Mouse (Mus musculus): ENCODE results near the gene Ppp2r5d.

Ppp2r5d gene

DNA sequence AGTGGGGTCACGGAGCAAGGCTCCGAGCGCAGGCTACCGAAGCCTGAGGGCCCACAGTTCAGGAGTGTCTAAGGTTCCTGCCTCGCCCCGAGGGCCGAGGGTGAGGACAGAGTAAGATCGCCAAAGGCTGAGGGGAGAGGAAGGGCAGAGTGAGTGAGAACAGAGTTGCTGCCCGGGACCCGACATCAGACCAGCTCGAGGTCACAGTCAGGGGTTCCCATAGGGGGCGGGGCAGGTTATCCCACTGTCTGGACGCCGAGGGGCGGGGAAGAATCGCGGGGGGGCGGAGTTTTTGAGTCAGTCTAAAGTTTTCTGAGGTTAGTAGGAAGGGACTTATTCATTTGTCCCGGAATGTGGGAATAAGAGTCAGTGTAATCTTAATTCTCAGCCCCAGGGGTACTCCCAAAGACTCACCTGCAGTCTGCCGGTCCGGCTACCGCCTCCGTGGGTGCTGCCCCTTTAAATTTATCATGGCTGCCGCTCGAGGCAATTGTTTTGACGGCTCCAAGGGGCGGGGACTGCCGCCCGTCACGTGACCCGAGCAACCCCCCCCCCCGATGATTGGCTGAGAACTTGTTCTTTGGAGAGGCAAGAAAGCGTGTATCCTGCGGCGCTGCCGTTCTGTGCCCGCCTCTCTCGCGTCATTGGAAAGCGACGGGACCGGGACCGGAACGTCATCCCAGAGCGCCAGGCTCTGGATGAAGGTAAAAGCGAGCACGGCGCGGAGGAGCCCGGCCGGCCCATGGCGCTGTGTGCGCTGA lies 59.2 kb downstream of the Ppp2r5d start, which contains the start of the genes Klc4 and Mrpl2:
Gene Klc4 (minus strand): TSS at position 462 of the 761 bp plus-strand sequence.
Gene Mrpl2 (plus strand): TSS at position 669 of the 761 bp plus-strand sequence.
- DNase-seq (ENCODE audit: low spot score in 2 of 2) = peak; percentile 97 to 99

DNA sequence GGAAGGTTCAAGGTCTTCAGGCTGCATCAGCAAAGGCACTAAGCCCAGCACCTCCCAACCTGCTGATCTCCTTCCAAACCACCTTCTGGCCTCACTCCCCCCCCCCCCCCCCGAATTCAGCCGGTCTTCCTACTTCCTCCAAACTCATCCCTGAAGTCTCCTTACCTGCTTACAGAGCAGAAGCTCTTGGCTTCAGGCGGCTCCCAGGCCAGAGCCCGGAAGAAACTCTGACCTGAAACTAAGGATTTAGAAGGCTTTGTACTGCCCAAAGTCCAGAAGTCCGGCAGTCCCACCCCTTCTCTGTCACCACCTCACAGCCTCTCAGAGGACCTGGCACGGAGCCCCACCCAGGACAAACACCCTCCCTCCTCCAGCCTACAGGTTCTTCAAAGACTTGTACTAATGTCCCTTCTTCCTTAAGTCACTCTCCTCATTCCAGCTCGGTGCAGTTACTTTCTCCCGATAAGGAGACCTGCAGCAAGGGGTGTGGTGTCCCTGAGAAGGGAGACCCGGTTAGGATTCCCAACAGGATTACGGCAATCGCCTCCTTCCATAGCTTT lies 59.9 kb downstream of the Ppp2r5d start:
- DNase-seq (ENCODE audit: low spot score in 2 of 2) = peak; percentile 55 to 72

DNA sequence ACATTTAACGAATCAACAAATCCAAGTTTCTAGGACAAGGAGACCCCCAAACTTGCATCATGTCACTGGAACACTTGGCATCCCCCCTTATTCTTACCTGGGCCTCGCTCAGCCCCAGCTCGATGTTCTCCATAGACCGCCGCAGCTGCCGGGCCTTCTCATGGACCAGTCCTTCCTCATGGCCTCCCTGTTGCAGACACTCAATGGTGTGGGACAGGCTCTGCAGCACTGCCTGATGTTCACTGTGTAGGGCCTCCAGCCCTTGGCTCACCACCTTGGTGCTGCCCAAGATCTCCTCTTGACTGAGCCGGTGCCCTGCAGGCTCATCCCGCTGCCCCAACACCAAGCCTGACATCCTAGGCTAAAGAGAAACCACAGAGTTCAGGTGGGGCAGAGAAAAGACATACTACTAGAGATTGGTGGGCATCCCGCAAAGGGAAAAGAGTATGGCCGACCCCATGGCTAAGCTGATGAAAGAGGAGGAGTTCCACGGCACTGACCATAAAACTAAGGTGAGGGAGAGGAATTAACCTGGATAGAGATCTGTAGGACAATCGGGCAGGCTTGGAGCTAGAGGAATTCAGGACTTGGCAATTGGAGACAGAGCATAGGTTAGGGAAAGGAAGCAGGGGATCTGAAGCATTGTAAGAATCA lies 60.6 kb downstream of the Ppp2r5d start:
- DNase-seq (ENCODE audit: low spot score in 2 of 2) = no peak

DNA sequence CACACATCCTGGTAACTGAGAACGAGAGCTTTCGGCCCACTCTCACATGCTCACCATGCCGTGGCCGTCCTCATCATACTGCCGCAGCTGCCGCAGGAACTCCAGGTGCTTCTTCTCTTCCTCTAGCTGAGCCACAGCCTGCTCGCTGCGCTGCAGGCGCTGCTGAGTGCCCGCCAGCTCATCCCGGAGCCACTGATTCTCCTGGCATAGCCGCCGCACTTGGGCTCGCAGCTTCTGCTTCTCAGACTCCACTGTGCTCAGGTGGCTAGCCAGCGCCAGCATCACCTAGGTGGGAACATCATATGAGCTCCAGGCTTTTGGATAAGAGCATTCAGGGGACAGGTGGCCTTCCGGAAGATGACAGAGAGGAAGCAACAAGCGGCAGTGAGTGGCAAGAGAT lies 62.9 kb downstream of the Ppp2r5d start:
- DNase-seq (ENCODE audit: low spot score in 2 of 2) = no peak

DNA sequence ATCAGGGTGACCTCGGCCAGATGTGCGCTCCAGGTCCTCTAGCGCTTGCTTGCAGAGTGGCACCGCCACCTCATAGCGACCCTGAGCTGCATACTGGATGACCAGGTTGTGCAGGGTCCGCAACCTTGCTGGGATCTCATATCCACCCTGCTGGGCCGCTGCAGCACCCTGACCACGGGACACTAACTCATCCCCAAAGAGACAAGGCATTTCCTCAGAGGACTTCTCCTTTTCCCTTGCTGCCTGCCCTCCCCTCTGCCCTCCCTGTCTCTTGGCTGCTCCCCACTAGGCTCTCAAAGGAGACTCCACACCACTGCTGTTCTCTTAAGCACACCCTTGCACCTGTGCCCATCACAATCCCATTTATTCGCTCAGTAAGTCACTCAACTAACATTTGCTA lies 65.0 kb downstream of the Ppp2r5d start:
- no peak for DNase-seq (ENCODE audit: low spot score in 2 of 2)

DNA sequence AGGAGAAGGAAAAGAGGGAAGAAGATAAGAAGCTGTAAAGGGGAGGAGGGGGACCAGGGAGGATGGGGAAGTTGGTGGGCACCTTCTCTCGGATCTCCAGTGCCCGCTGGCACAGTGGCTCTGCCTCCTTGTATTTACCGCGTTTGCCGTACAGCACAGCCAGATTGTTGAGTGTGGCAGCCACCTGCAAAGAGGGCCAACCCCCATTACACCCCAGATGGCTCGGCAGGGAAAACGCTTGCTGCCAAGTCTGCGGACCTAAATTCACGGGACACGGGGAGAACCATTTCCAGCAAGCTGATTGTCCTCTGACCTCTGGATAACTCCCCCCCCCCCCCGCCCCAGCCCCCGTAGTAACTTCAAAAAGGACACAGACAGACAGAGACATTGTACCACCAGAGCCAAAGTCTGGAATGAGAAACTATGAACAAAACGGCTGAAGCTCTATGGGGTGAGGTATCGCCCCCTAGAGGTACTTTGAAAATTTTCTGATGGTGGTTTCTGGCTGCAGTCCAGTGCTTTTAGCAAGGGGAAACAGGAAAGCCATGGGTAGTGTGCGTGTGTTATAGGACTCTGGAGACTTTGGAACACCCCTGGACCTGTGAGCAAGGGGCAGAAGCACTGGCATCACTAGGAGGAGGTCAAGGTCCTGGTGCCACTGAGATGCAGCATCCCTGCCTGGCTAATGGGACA lies 67.9 kb downstream of the Ppp2r5d start:
- DNase-seq (ENCODE audit: low spot score in 2 of 2) = no peak

Measured in urinary bladder, adult 18-20 months (tissue).